Mouse (Mus musculus): Measurements from ENCODE around the gene Elmod1.

DNA sequence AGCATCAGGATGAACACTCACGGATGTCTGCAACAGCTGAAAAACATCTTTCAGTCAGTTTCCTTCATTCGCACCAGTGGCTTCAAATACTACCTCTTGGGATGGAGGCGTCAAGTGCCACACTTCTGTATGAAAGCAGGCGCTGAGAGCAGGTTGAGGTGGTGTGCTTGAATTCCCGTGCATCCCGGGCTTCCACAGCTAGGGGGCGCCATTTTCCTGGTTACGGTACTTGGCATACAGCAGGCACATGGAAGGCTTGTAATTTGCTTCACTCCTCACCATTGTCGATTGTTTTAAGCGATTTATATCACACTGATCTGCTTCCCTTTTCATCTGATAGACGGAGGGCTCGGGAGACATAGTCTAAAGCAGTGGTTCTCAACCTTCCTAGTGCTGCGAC, 40.9 kb downstream of the Elmod1 start:
- TF ChIP-seq CTCF (IDR thresholded peaks at IDR 0.05; ENCODE audit: low read depth), result peak; percentile 68
- TF ChIP-seq EP300 (IDR thresholded peaks at IDR 0.05; ENCODE audit: low read depth), result no peak
